In genomic region chr7:107594857-107595402, GRCm38 (mm10) we compare ENCODE assay signal across 8 mouse cellular contexts. TPM values are rescaled to one million over a fixed set of nuclear protein-coding genes. Genes with fewer than 3 reads are reported as not detected.
DNase-seq lines count a peak whose midpoint lies in the region; ATAC-seq and TF ChIP-seq lines count a peak whose summit lies in the region.

TSS of gene Ppfibp2 (plus strand) at chr7:107595207.

- H3K9ac ChIP-seq in hindbrain, embryonic 15.5 days = peak within 1 kb of the TSS; percentile 50

- intact Hi-C loops in gastrocnemius, adult 2 months (cut with DNase I) = loop anchor here (2.0 to 5.0 kb wide), 3 partner anchors 42 to 152 kb away; no protein-coding TSS in a partner anchor

- 2% methylated on average over 23 of the region's 24 CpGs for WGBS in hindbrain, embryonic 15.5 days

- no peak for TF ChIP-seq CTCF in cortical plate, adult 2 months (IDR thresholded peaks at IDR 0.05; ENCODE audit: extremely low read depth, insufficient read depth, low read length)
- no peak for TF ChIP-seq CTCF in gastrocnemius, adult 2 months (IDR thresholded peaks at IDR 0.05)

- peak within 1 kb of the TSS; percentile 46 for H3K4me3 ChIP-seq in cortical plate, adult 2 months (ENCODE audit: insufficient read depth, low read length)
- H3K4me3 ChIP-seq in gastrocnemius, adult 2 months = peak within 1 kb of the TSS; percentile 86
- H3K4me3 ChIP-seq in hindbrain, embryonic 15.5 days = peak within 1 kb of the TSS; percentile 63

- ATAC-seq in activated CD4-positive, CD25-positive, alpha-beta regulatory T cell, adult 4 months = peak; percentile 82
- peak; percentile 92 for ATAC-seq in hindbrain, embryonic 15.5 days (ENCODE audit: low FRiP score, low read depth)

- H3K4me2 ChIP-seq in hindbrain, embryonic 15.5 days = peak within 1 kb of the TSS; percentile 98

- H3K27me3 ChIP-seq in hindbrain, embryonic 15.5 days = peaks cover 3% of the 10 kb centered on the region; the same call in 1 of the 2 replicates

- no peaks in the 10 kb centered on the region for H3K36me3 ChIP-seq in hindbrain, embryonic 15.5 days

- no peaks in the 10 kb centered on the region for H3K4me1 ChIP-seq in cortical plate, adult 2 months (ENCODE audit: control insufficient read depth, insufficient read depth, low read length)
- H3K4me1 ChIP-seq in hindbrain, embryonic 15.5 days (replicated peaks) = peaks cover 22% of the 10 kb centered on the region

- no peak for TF ChIP-seq POLR2A in cortical plate, adult 2 months (IDR thresholded peaks at IDR 0.05; ENCODE audit: extremely low read depth, insufficient read depth, low read length)

- H3K27ac ChIP-seq in cortical plate, adult 2 months (ENCODE audit: insufficient read depth, low read length) = no peak within 1 kb of the TSS; the same call in none of the 2 replicates
- H3K27ac ChIP-seq in gastrocnemius, adult 2 months = peak within 1 kb of the TSS; percentile 93
- H3K27ac ChIP-seq in hindbrain, embryonic 15.5 days (replicated peaks) = no peak within 1 kb of the TSS

- DNase-seq in gastrocnemius, adult 2 months = peak; percentile 97
- DNase-seq in layer of hippocampus, postnatal 36 days = peak; percentile 85 to 88
- peak; percentile 94 for DNase-seq in lung, postnatal 14 days
- DNase-seq in ovary, postnatal 36 days (ENCODE audit: low spot score) = peak; percentile 95
- DNase-seq in thymus, postnatal 10 days (ENCODE audit: low spot score in 2 of 2) = peak; percentile 66 to 74

- H3K9me3 ChIP-seq in hindbrain, embryonic 15.5 days = no peaks in the 10 kb centered on the region

RNA-seq across cellular contexts. Expression of gene Ppfibp2, which starts in this region (rescaled TPM):
- under 1 TPM; 0.31 to 0.44 TPM for polyA plus RNA-seq in activated CD4-positive, CD25-positive, alpha-beta regulatory T cell, adult 4 months (2017; shearing (Covaris generic))
- polyA plus RNA-seq in cortical plate, adult 2 months (2012; rRNA removed) = 7.5 and 8.4 TPM in 2 replicates
- total RNA-seq in gastrocnemius, adult 2 months (2021) = 10 to 100 TPM; 10.6 to 19.0 TPM
- 2.5 and 2.8 TPM in 2 replicates for polyA plus RNA-seq in hindbrain, embryonic 15.5 days (2015; fragmentation: Nextera tagmentation; extraction: Ambion mirVana)
- total RNA-seq in layer of hippocampus, postnatal 36 days (2021) = 1 to 10 TPM; 6.7 to 6.8 TPM

Comparison
In these comparisons a context has a peak if more than half of its experiments do, and no peak if none do; other contexts are left out.
1. Peak in ATAC-seq in activated CD4-positive, CD25-positive, alpha-beta regulatory T cell, adult 4 months; RNA of the gene not detected or under 1 TPM.